10 mouse cellular contexts compared by ENCODE assay signal in genomic region chr5:37196666-37197250, GRCm38 (mm10). TPM values are rescaled to one million over a fixed set of nuclear protein-coding genes. Genes with fewer than 3 reads are reported as not detected.
DNase-seq lines count a peak whose midpoint lies in the region; ATAC-seq and TF ChIP-seq lines count a peak whose summit lies in the region.
"Had no signal": no experiment of that assay in that cellular context is flagged by ENCODE, and none has a peak within 500 bp of the region (broad histone marks: within the 10 kb centered on the region; RNA-seq: fewer than 3 reads in every experiment).

No protein-coding gene starts in this region.

- H3K9me3 ChIP-seq in kidney, postnatal 0 days (replicated peaks; ENCODE audit: low read length) = no peaks in the 10 kb centered on the region
- H3K9me3 ChIP-seq in limb, embryonic 11.5 days (ENCODE audit: control insufficient read depth, low read length) = no peaks in the 10 kb centered on the region
- no peaks in the 10 kb centered on the region for H3K9me3 ChIP-seq in neural tube, embryonic 11.5 days (ENCODE audit: control insufficient read depth, low read length)

- no peak overlapping the region for H3K4me2 ChIP-seq in kidney, postnatal 0 days (ENCODE audit: low read length)
- H3K4me2 ChIP-seq in limb, embryonic 11.5 days (ENCODE audit: low read depth, severe bottlenecking) = no peak overlapping the region
- no peak overlapping the region for H3K4me2 ChIP-seq in neural tube, embryonic 11.5 days (ENCODE audit: low read depth)

- H3K27me3 ChIP-seq in kidney, postnatal 0 days (ENCODE audit: insufficient read depth, low read length) = no peaks in the 10 kb centered on the region
- H3K27me3 ChIP-seq in limb, embryonic 11.5 days (ENCODE audit: control insufficient read depth, insufficient read depth, low read length) = no peaks in the 10 kb centered on the region
- H3K27me3 ChIP-seq in neural tube, embryonic 11.5 days (ENCODE audit: control insufficient read depth, insufficient read depth, low read length) = no peaks in the 10 kb centered on the region

- no peak overlapping the region for H3K27ac ChIP-seq in kidney, postnatal 0 days
- H3K27ac ChIP-seq in limb, embryonic 11.5 days (replicated peaks; ENCODE audit: low read depth, low read length) = no peak overlapping the region
- H3K27ac ChIP-seq in neural tube, embryonic 11.5 days (ENCODE audit: low read depth, low read length) = peak overlapping the region; percentile 64; the same call in 1 of the 2 replicates

- 20% methylated on average over 10 of the region's 10 CpGs for whole genome bisulfite sequencing in kidney, postnatal 0 days
- 28% methylated on average over 10 of the region's 10 CpGs for WGBS in limb, embryonic 11.5 days
- 38% methylated on average over 10 of the region's 10 CpGs for WGBS in neural tube, embryonic 11.5 days

- peak; percentile 16 for DNase-seq in kidney, postnatal 0 days (ENCODE audit: low spot score)
- no peak for DNase-seq in kidney, adult 9 months
- peak; percentile 61 for DNase-seq in T-cell, adult 2 months (ENCODE audit: low spot score)
- peak; percentile 55 for DNase-seq in limb, embryonic 11.5 days (ENCODE audit: low spot score)
- DNase-seq in neural tube, embryonic 11.5 days (ENCODE audit: low spot score) = peak; percentile 43
- no peak for DNase-seq in gastrocnemius, adult 18-20 months (ENCODE audit: low spot score)
- no peak for DNase-seq in spleen, postnatal 10 days (ENCODE audit: low spot score in 2 of 2)
- DNase-seq: liver had no signal

- H3K4me1 ChIP-seq in kidney, postnatal 0 days (replicated peaks; ENCODE audit: insufficient read depth, low read length) = peaks cover 11% of the 10 kb centered on the region; the same call in 1 of the 2 replicates
- H3K4me1 ChIP-seq in limb, embryonic 11.5 days (ENCODE audit: control insufficient read depth, insufficient read depth, low read length) = peaks cover 20% of the 10 kb centered on the region
- peaks cover 20% of the 10 kb centered on the region for H3K4me1 ChIP-seq in neural tube, embryonic 11.5 days (ENCODE audit: control insufficient read depth, insufficient read depth, low read length)

- H3K9ac ChIP-seq in kidney, postnatal 0 days (ENCODE audit: low read depth, low read length) = no peak overlapping the region
- H3K9ac ChIP-seq in limb, embryonic 11.5 days (ENCODE audit: low read length) = no peak overlapping the region
- H3K9ac ChIP-seq in neural tube, embryonic 11.5 days (ENCODE audit: low read length) = no peak overlapping the region

- no peak overlapping the region for H3K4me3 ChIP-seq in kidney, postnatal 0 days (replicated peaks; ENCODE audit: low read depth, low read length)
- H3K4me3 ChIP-seq in limb, embryonic 11.5 days (ENCODE audit: low read depth, low read length) = no peak overlapping the region
- H3K4me3 ChIP-seq in neural tube, embryonic 11.5 days (ENCODE audit: low read depth, low read length) = no peak overlapping the region

- no peak for TF ChIP-seq CTCF in kidney, postnatal 0 days (IDR thresholded peaks at IDR 0.05; ENCODE audit: low read depth)

- ATAC-seq in kidney, postnatal 0 days (replicated peaks; ENCODE audit: low FRiP score, low read depth) = no peak
- no peak for ATAC-seq in limb, embryonic 11.5 days (ENCODE audit: insufficient number of reproducible peaks, low FRiP score, low TSS enrichment, low read depth)
- ATAC-seq in neural tube, embryonic 11.5 days (ENCODE audit: insufficient read depth, low FRiP score, low TSS enrichment) = no peak
- ATAC-seq in frontal cortex, adult (ENCODE audit: low TSS enrichment) = no peak

- H3K36me3 ChIP-seq in kidney, postnatal 0 days (ENCODE audit: insufficient read depth, low read length) = no peaks in the 10 kb centered on the region
- H3K36me3 ChIP-seq in limb, embryonic 11.5 days (ENCODE audit: control insufficient read depth, insufficient read depth, low read length) = no peaks in the 10 kb centered on the region
- H3K36me3 ChIP-seq in neural tube, embryonic 11.5 days (ENCODE audit: control insufficient read depth, insufficient read depth, low read length) = no peaks in the 10 kb centered on the region

RNA-seq across cellular contexts. Expression of gene Crmp1, which starts 45.0 kb away (rescaled TPM):
- 2.6 and 2.8 TPM in 2 replicates for polyA plus RNA-seq in kidney, postnatal 0 days (2015; fragmentation: Nextera tagmentation; extraction: Ambion mirVana)
- 36.6 and 37.1 TPM in 2 replicates for polyA plus RNA-seq in limb, embryonic 11.5 days (2014; fragmentation: Nextera tagmentation; extraction: Ambion mirVana)
- polyA plus RNA-seq in neural tube, embryonic 11.5 days (2014; fragmentation: Nextera tagmentation; extraction: Ambion mirVana) = 472 and 565 TPM in 2 replicates
- total RNA-seq in gastrocnemius, adult 18-20 months (2021) = under 1 TPM; 0.17 to 0.46 TPM
- total RNA-seq: hematopoietic stem cell, adult 5-6 weeks had no signal

Comparison
In these comparisons a context has a peak if more than half of its experiments do, and no peak if none do; other contexts are left out.
1. DNase-seq: peak in kidney, postnatal 0 days (single experiment), T-cell, adult 2 months (single experiment), limb, embryonic 11.5 days (single experiment) and neural tube, embryonic 11.5 days (single experiment); none in kidney, adult 9 months (single experiment), gastrocnemius, adult 18-20 months (single experiment) and spleen, postnatal 10 days (0 of 2).
2. RNA of gene Crmp1, which starts 45.0 kb away (polyA plus RNA-seq): 472 to 565 TPM in neural tube, embryonic 11.5 days; 36.6 to 37.1 TPM in limb, embryonic 11.5 days and 2.6 to 2.8 TPM in kidney, postnatal 0 days; every median in the first group is over 10 times any median in the second.